Mouse (Mus musculus): ENCODE measurements around the gene 0610010K14Rik.
A peak's percentile ranks its signal among the peaks of the same experiment; 100 is the strongest.

0610010K14Rik gene

GRCm38 (mm10) chr11:70237457-70238167 is at the start of gene 0610010K14Rik:
Gene 0610010K14Rik (minus strand): TSS chr11:70237914.
- DNase-seq, result peak; percentile 98

- peak; percentile 65 for DNase-seq
Measured at GRCm38 (mm10) chr11:70285686-70286085, 48.0 kb upstream of the 0610010K14Rik start.

- DNase-seq, result no peak
Measured at GRCm38 (mm10) chr11:70284757-70285156, 47.0 kb upstream of the 0610010K14Rik start.

GRCm38 (mm10) chr11:70283666-70284065 is 46.0 kb upstream of the 0610010K14Rik start:
- DNase-seq, result no peak

GRCm38 (mm10) chr11:70280441-70280840 is 42.7 kb upstream of the 0610010K14Rik start:
- DNase-seq, result peak; percentile 34

- no peak for DNase-seq
Measured at GRCm38 (mm10) chr11:70278961-70279360, 41.2 kb upstream of the 0610010K14Rik start.

GRCm38 (mm10) chr11:70271641-70272040 is 33.9 kb upstream of the 0610010K14Rik start:
- DNase-seq, result no peak

GRCm38 (mm10) chr11:70266405-70266804 is 28.7 kb upstream of the 0610010K14Rik start:
- no peak for DNase-seq

GRCm38 (mm10) chr11:70265819-70266218 is 28.1 kb upstream of the 0610010K14Rik start:
- DNase-seq, result no peak

GRCm38 (mm10) chr11:70265252-70265651 is 27.5 kb upstream of the 0610010K14Rik start:
- DNase-seq, result peak; percentile 65

GRCm38 (mm10) chr11:70259035-70259434 is 21.3 kb upstream of the 0610010K14Rik start:
- no peak for DNase-seq

- DNase-seq, result no peak
Measured at GRCm38 (mm10) chr11:70254931-70255531, 17.3 kb upstream of the 0610010K14Rik start, which contains the start of gene Alox12. Gene Alox12 (minus strand): TSS chr11:70255353.

GRCm38 (mm10) chr11:70254337-70254736 is 16.6 kb upstream of the 0610010K14Rik start:
- DNase-seq, result no peak

GRCm38 (mm10) chr11:70251853-70252252 is 14.1 kb upstream of the 0610010K14Rik start:
- no peak for DNase-seq

- no peak for DNase-seq
Measured at GRCm38 (mm10) chr11:70250150-70250549, 12.4 kb upstream of the 0610010K14Rik start.

- peak; percentile 85 for DNase-seq
Measured at GRCm38 (mm10) chr11:70247136-70247845, 9.6 kb upstream of the 0610010K14Rik start.

- DNase-seq, result no peak
Measured at GRCm38 (mm10) chr11:70242591-70242990, 4.9 kb upstream of the 0610010K14Rik start.

- peak; percentile 82 for DNase-seq
Measured at GRCm38 (mm10) chr11:70239541-70240279, 2.0 kb upstream of the 0610010K14Rik start, which contains the start of the genes Gm21988 and Rnasek. Gene Gm21988 (minus strand): TSS chr11:70239830. Gene Rnasek (minus strand): TSS chr11:70239842.

GRCm38 (mm10) chr11:70238591-70239440 is 1.1 kb upstream of the 0610010K14Rik start:
- DNase-seq, result no peak

GRCm38 (mm10) chr11:70236717-70237116 is 997 bp downstream of the 0610010K14Rik start:
- DNase-seq, result no peak

GRCm38 (mm10) chr11:70235254-70235900 is 2.3 kb downstream of the 0610010K14Rik start:
- no peak for DNase-seq
